ENCODE assay signal across 8 mouse cellular contexts in genomic region chr15:41951276-41951675, GRCm38 (mm10).
A peak's percentile ranks its signal among the peaks of the same experiment; 100 is the strongest.
DNase-seq lines count a peak whose midpoint lies in the region; ATAC-seq and TF ChIP-seq lines count a peak whose summit lies in the region.

No protein-coding gene starts in this region.

- no peaks in the 10 kb centered on the region for H3K36me3 ChIP-seq in midbrain, postnatal 0 days (ENCODE audit: insufficient read depth, low read length)
- H3K36me3 ChIP-seq in midbrain, embryonic 13.5 days = no peaks in the 10 kb centered on the region

- no peak overlapping the region for H3K27ac ChIP-seq in midbrain, postnatal 0 days (ENCODE audit: low read depth, low read length)
- no peak overlapping the region for H3K27ac ChIP-seq in midbrain, embryonic 13.5 days

- H3K4me2 ChIP-seq in midbrain, postnatal 0 days (ENCODE audit: low read depth, low read length, poor library complexity, severe bottlenecking) = no peak overlapping the region
- no peak overlapping the region for H3K4me2 ChIP-seq in midbrain, embryonic 13.5 days (replicated peaks)

- no peaks in the 10 kb centered on the region for H3K4me1 ChIP-seq in midbrain, postnatal 0 days (ENCODE audit: insufficient read depth, low read length)
- no peaks in the 10 kb centered on the region for H3K4me1 ChIP-seq in midbrain, embryonic 13.5 days (replicated peaks)

- no peaks in the 10 kb centered on the region for H3K27me3 ChIP-seq in midbrain, postnatal 0 days (ENCODE audit: insufficient read depth, low read length)
- no peaks in the 10 kb centered on the region for H3K27me3 ChIP-seq in midbrain, embryonic 13.5 days

- H3K9me3 ChIP-seq in midbrain, postnatal 0 days (ENCODE audit: low read length) = no peaks in the 10 kb centered on the region
- H3K9me3 ChIP-seq in midbrain, embryonic 13.5 days = no peaks in the 10 kb centered on the region

- peak; percentile 75 for TF ChIP-seq CTCF in midbrain, postnatal 0 days (IDR thresholded peaks at IDR 0.05)

- no peak overlapping the region for H3K4me3 ChIP-seq in midbrain, postnatal 0 days (ENCODE audit: low read depth, low read length)
- no peak overlapping the region for H3K4me3 ChIP-seq in midbrain, embryonic 13.5 days (replicated peaks)

- ATAC-seq in midbrain, postnatal 0 days (ENCODE audit: low FRiP score) = 0 out of 2 replicates have a peak, but pooled peaks have one; percentile 47
- ATAC-seq in midbrain, embryonic 13.5 days = no peak
- no peak for ATAC-seq in erythroid progenitor cell, adult 5-6 weeks (replicated peaks; ENCODE audit: low FRiP score, poor library complexity, severe bottlenecking)

- H3K9ac ChIP-seq in midbrain, postnatal 0 days (replicated peaks; ENCODE audit: low read length, poor library complexity, severe bottlenecking) = no peak overlapping the region
- no peak overlapping the region for H3K9ac ChIP-seq in midbrain, embryonic 13.5 days (replicated peaks)

- 77% methylated on average over 5 of the region's 5 CpGs for WGBS in midbrain, postnatal 0 days
- WGBS in midbrain, embryonic 13.5 days = 77% methylated on average over 5 of the region's 5 CpGs

- peak; percentile 18 to 47 for DNase-seq in heart, adult 18-20 months
- no peak for DNase-seq in heart, postnatal 36 days
- DNase-seq in midbrain, postnatal 0 days (ENCODE audit: low spot score) = peak; percentile 67
- DNase-seq in embryo, embryonic 11 days = peak; percentile 61
- peak; percentile 18 for DNase-seq in lung, postnatal 36 days
- no peak for DNase-seq in yolk sac, embryonic 10.5 days (ENCODE audit: low spot score)

- intact Hi-C loops in heart, postnatal 36 days (cut with DNase I) = loop anchor here (2.0 to 10.0 kb wide), 3 partner anchors 132 to 626 kb away; no protein-coding TSS in a partner anchor

Comparison
In these comparisons a context has a peak if more than half of its experiments do, and no peak if none do; other contexts are left out.
1. DNase-seq: peak in heart, adult 18-20 months (2 of 2), midbrain, postnatal 0 days (single experiment), embryo, embryonic 11 days (single experiment) and lung, postnatal 36 days (single experiment); none in heart, postnatal 36 days (0 of 2) and yolk sac, embryonic 10.5 days (single experiment).